Mouse (Mus musculus): ENCODE data around the gene Vmn2r83. TPM values are rescaled to one million over a fixed set of nuclear protein-coding genes. Genes with fewer than 3 reads are reported as not detected.
A peak's percentile ranks its signal among the peaks of the same experiment; 100 is the strongest.
"Not testable (repeated sequence)": the region's sequence is repeated elsewhere in the genome, so short reads cannot be mapped to it uniquely, and the experiment has no call there.

The Vmn2r83 gene
- polyA plus RNA-seq (2014; fragmentation: Nextera tagmentation; extraction: Ambion mirVana) = not detected in 2 replicates

DNA sequence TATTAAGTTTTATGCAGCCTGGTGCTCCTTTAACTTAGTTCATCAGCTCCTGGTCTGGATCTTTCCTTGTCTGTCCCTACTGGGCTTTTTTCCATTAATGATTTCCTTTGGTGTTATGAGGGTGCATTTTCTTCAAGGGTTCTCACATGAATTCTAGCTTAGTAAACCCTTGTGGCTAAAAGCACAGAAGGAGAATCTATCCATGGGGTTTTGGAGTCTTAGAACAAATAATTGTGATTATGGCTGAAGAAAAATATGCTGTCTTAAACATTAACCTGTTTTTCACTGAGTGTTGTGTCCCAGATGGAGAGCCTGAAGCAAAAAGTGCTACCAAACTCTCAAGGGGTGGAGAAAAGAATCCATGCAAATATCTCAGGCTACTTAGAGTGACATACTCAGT, at the start of gene Vmn2r83:
TSS of gene Vmn2r83 (plus strand) at position 301 of the 400 bp plus-strand sequence.
- Histone ChIP-seq H3K4me1 (ENCODE audit: insufficient read depth) (no peaks in the 10 kb centered on the region), H3K9ac (no peak within 1 kb of the TSS), H3K27me3 (ENCODE audit: insufficient read depth, low read length) (no peaks in the 10 kb centered on the region), H3K9me3 (ENCODE audit: low read depth, low read length) (no peaks in the 10 kb centered on the region), H3K4me3 (ENCODE audit: low read depth, low read length) (no peak within 1 kb of the TSS), H3K36me3 (ENCODE audit: insufficient read depth) (no peaks in the 10 kb centered on the region), H3K27ac (ENCODE audit: low read depth) (no peak within 1 kb of the TSS), H3K4me2 (no peak within 1 kb of the TSS)
- TF ChIP-seq CTCF (IDR thresholded peaks at IDR 0.05; ENCODE audit: low read depth) = no peak
- no peak for ATAC-seq (ENCODE audit: insufficient read depth)
- no peak for DNase-seq

DNA sequence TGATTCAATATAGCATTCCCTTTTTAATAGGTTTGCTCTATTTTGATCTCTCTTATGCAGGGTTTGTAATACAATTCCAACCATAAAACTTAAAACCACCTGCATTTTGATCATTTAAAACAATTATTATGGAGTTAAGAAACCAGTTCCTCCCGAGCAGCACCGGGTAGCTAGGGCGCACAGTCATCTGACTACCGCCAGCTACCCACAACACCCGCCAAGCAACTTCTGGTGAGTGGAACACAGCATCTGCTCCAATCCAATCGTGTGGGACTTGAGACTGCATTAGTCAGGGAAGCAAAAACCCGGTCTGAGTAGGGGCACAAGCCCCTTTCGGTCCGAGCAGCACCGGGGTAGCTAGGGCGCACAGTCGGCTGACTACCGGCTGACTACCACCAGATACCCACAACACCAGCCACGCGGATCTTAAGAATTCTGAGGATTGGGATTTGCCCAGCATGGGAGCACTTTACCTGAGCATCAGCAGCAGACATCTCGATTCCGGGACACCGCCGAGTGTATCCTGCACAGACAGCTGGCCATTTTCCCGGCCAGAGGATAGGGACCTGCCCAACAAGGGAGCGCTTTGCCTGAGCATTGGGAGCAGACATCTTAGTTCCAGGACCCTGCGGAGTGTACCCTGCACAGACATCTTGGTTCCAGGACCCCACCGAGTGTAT, 33.2 kb upstream of the Vmn2r83 start:
- not testable (repeated sequence) for H3K9me3 ChIP-seq (ENCODE audit: low read depth, low read length); ATAC-seq (ENCODE audit: insufficient read depth); H3K4me1 ChIP-seq (ENCODE audit: insufficient read depth); H3K27me3 ChIP-seq (ENCODE audit: insufficient read depth, low read length); H3K4me3 ChIP-seq (ENCODE audit: low read depth, low read length); H3K36me3 ChIP-seq (ENCODE audit: insufficient read depth); DNase-seq; H3K9ac ChIP-seq; H3K27ac ChIP-seq (ENCODE audit: low read depth); H3K4me2 ChIP-seq
- WGBS = 84% methylated on average over 23 of the region's 23 CpGs

DNA sequence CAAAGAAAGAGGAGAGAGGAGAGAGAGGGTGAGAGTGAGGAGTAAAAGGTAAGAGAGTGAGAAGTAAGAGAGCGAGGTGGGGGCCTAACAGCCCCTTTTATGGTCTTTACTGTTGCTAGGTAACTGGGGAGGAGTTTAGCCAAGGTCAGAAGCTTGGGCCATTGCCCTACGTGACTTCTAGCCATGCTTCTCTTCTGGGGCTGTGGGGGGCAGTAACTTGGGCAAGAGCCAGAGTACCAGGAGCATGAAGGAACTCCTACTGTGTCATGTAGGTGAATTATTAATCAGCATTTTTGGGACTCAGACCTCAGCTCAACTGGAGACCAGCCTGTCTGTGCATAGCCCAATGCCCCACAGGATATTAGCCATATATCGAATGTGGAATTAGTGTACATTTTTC, 27.4 kb downstream of the Vmn2r83 start:
- ATAC-seq (ENCODE audit: insufficient read depth) = no peak
- no peaks in the 10 kb centered on the region for H3K27me3 ChIP-seq (ENCODE audit: insufficient read depth, low read length)
- no peak overlapping the region for H3K9ac ChIP-seq
- 59% methylated on average over 3 of the region's 3 CpGs for WGBS
- no peak overlapping the region for H3K4me3 ChIP-seq (ENCODE audit: low read depth, low read length)
- H3K36me3 ChIP-seq (ENCODE audit: insufficient read depth) = no peaks in the 10 kb centered on the region
- no peak for TF ChIP-seq CTCF (IDR thresholded peaks at IDR 0.05; ENCODE audit: low read depth)
- no peak overlapping the region for H3K4me2 ChIP-seq
- no peaks in the 10 kb centered on the region for H3K9me3 ChIP-seq (ENCODE audit: low read depth, low read length)
- no peak for DNase-seq
- no peaks in the 10 kb centered on the region for H3K4me1 ChIP-seq (ENCODE audit: insufficient read depth)
- H3K27ac ChIP-seq (ENCODE audit: low read depth) = no peak overlapping the region

DNA sequence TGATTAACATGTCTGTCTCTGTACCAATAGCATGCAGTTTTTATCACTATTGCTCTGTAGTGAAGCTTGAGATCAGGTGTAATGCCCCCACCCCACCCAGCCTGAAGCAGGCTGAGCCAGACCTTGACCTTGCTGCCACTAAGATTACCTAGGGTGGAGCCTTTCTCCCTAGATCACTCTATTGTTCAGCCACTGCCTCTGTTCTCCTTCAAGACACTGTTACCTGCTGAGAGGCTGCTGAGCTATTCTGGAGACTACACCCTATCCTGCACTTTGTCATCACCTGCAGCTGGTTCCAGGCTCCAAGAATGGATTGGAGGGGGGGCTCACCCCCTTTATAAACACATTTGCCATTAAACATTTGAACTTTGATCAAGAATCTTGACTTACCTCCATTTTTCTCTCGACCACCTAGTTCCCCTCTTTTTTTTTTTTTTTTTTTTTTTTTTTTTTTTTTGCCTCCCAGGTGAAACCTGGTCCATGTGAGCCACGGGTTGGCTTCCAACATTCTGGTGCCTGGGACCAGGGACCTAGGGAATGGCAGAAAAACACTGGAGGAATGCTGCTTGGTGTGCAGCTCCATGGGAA, 28.3 kb downstream of the Vmn2r83 start:
- Histone ChIP-seq H3K4me3 (ENCODE audit: low read depth, low read length) (no peak overlapping the region), H3K27ac (ENCODE audit: low read depth) (no peak overlapping the region), H3K4me2 (no peak overlapping the region), H3K9me3 (ENCODE audit: low read depth, low read length) (no peaks in the 10 kb centered on the region), H3K36me3 (ENCODE audit: insufficient read depth) (no peaks in the 10 kb centered on the region), H3K9ac (no peak overlapping the region), H3K27me3 (ENCODE audit: insufficient read depth, low read length) (no peaks in the 10 kb centered on the region), H3K4me1 (ENCODE audit: insufficient read depth) (no peaks in the 10 kb centered on the region)
- TF ChIP-seq CTCF (IDR thresholded peaks at IDR 0.05; ENCODE audit: low read depth) = no peak
- DNase-seq (no peak), ATAC-seq (ENCODE audit: insufficient read depth) (no peak)
- WGBS = 56% methylated on average over 2 of the region's 2 CpGs

GRCm38 (mm10) chr10:79502830-79503644, 34.5 kb downstream of the Vmn2r83 start:
- DNase-seq (peak; percentile 47), ATAC-seq (ENCODE audit: insufficient read depth) (no peak)
- no peaks in the 10 kb centered on the region for H3K4me1 ChIP-seq (ENCODE audit: insufficient read depth)
- no peaks in the 10 kb centered on the region for H3K27me3 ChIP-seq (ENCODE audit: insufficient read depth, low read length)
- no peaks in the 10 kb centered on the region for H3K9me3 ChIP-seq (ENCODE audit: low read depth, low read length)
- no peaks in the 10 kb centered on the region for H3K36me3 ChIP-seq (ENCODE audit: insufficient read depth)
- no peak overlapping the region for H3K4me3 ChIP-seq (ENCODE audit: low read depth, low read length)
- H3K9ac ChIP-seq = no peak overlapping the region
- H3K27ac ChIP-seq (ENCODE audit: low read depth) = no peak overlapping the region
- TF ChIP-seq CTCF (IDR thresholded peaks at IDR 0.05; ENCODE audit: low read depth) = peak; percentile 44
- WGBS = 56% methylated on average over 6 of the region's 6 CpGs
- no peak overlapping the region for H3K4me2 ChIP-seq

GRCm38 (mm10) chr10:79506709-79507108, 38.2 kb downstream of the Vmn2r83 start:
- DNase-seq (no peak), ATAC-seq (ENCODE audit: insufficient read depth) (no peak)
- 68% methylated on average over 2 of the region's 2 CpGs for WGBS
- no peaks in the 10 kb centered on the region for H3K4me1 ChIP-seq (ENCODE audit: insufficient read depth)
- no peaks in the 10 kb centered on the region for H3K9me3 ChIP-seq (ENCODE audit: low read depth, low read length)
- H3K4me3 ChIP-seq (ENCODE audit: low read depth, low read length) = no peak overlapping the region
- no peak overlapping the region for H3K4me2 ChIP-seq
- H3K9ac ChIP-seq = no peak overlapping the region
- H3K36me3 ChIP-seq (ENCODE audit: insufficient read depth) = no peaks in the 10 kb centered on the region
- TF ChIP-seq CTCF (IDR thresholded peaks at IDR 0.05; ENCODE audit: low read depth) = no peak
- no peaks in the 10 kb centered on the region for H3K27me3 ChIP-seq (ENCODE audit: insufficient read depth, low read length)
- no peak overlapping the region for H3K27ac ChIP-seq (ENCODE audit: low read depth)

DNA sequence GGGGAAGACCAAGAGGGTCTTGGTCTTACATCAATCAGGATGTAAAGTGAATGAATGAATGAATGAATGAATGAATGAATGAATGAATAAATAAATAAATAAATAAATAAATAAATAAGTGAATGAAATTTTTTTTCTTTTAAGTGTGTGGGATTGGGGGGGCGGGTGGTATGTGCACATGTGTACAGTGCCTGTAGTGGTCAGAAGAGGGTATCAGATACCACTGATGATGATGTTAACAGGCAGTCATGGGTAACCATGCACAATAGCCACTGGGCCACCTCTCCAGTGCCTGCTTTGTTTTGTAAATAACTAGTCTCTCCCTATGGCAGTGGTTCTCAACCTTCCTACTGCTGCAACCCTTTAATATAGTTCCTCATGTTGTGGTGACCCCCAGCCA, 55.9 kb downstream of the Vmn2r83 start:
- ATAC-seq (ENCODE audit: insufficient read depth) = no peak
- H3K9ac ChIP-seq = no peak overlapping the region

More for the DNA sequence above, 55.9 kb downstream of the Vmn2r83 start:
- peaks cover 14% of the 10 kb centered on the region; the same call in 1 of the 2 replicates for H3K36me3 ChIP-seq (ENCODE audit: insufficient read depth)
- no peak overlapping the region for H3K4me3 ChIP-seq (ENCODE audit: low read depth, low read length)
- DNase-seq = no peak
- H3K4me1 ChIP-seq (ENCODE audit: insufficient read depth) = no peaks in the 10 kb centered on the region
- WGBS = 74% methylated on average over 1 of the region's 1 CpGs
- no peak for TF ChIP-seq CTCF (IDR thresholded peaks at IDR 0.05; ENCODE audit: low read depth)
- H3K4me2 ChIP-seq = no peak overlapping the region
- H3K27ac ChIP-seq (ENCODE audit: low read depth) = no peak overlapping the region
- no peaks in the 10 kb centered on the region for H3K27me3 ChIP-seq (ENCODE audit: insufficient read depth, low read length)
- no peaks in the 10 kb centered on the region for H3K9me3 ChIP-seq (ENCODE audit: low read depth, low read length)

All from lung, embryonic 14.5 days (tissue).